Mouse (Mus musculus) liver, embryonic 12.5 days (tissue): ENCODE results near the gene Ascl4. TPM values are rescaled to one million over a fixed set of nuclear protein-coding genes. Genes with fewer than 3 reads are reported as not detected.

Experiments
- ATAC-seq: fragments of 200-750 bp; cut with Nextera tagmentation; 2 replicates; pipeline ENCODE4 v1.8.0; 2017; ENCODE audit warnings: moderate number of reproducible peaks, mild to moderate bottlenecking, moderate library complexity
- H3K27ac ChIP-seq: fragments of 300-500 bp; sonication (generic); 2 replicates; pipeline ENCODE4 v1.5.1; 2016; ENCODE audit warnings: mild to moderate bottlenecking
- H3K27me3 ChIP-seq: fragments of 300-500 bp; sonication (generic); replicated peaks from 2 replicates; pipeline ENCODE4 v1.6.1; 2016; ENCODE audit warnings: mild to moderate bottlenecking, moderate library complexity
- H3K36me3 ChIP-seq: fragments of 300-500 bp; sonication (generic); 2 replicates; pipeline ENCODE4 v1.6.1; 2016; ENCODE audit warnings: mild to moderate bottlenecking, moderate library complexity
- H3K4me1 ChIP-seq: fragments of 300-500 bp; sonication (generic); 2 replicates; pipeline ENCODE4 v1.6.1; 2016
- H3K4me2 ChIP-seq: fragments of 300-500 bp; sonication (generic); 2 replicates; pipeline ENCODE4 v1.6.1; 2016; ENCODE audit warnings: mild to moderate bottlenecking, moderate library complexity
- H3K4me3 ChIP-seq: fragments of 300-500 bp; sonication (generic); 2 replicates; pipeline ENCODE4 v1.5.1; 2016; ENCODE audit warnings: mild to moderate bottlenecking, moderate library complexity
- H3K9ac ChIP-seq: fragments of 300-500 bp; sonication (generic); 2 replicates; pipeline ENCODE4 v1.6.1; 2016; ENCODE audit warnings: mild to moderate bottlenecking, moderate library complexity
- H3K9me3 ChIP-seq: fragments of 300-500 bp; sonication (generic); replicated peaks from 2 replicates; pipeline ENCODE4 v1.6.1; 2016; ENCODE audit warnings: mild to moderate bottlenecking, moderate library complexity
- WGBS: fragments of 180-500 bp; shearing (Covaris S2); methylation state at CpG from one replicate; pipeline ENCODE4 v1.1.7; 2016; ENCODE audit not compliant: insufficient replicate concordance; 5-methylcytosine and 5-hydroxymethylcytosine counted together
- polyA plus RNA-seq: library from polyadenylated mRNA; unstranded; fragments of >200 nt; fragmentation: Nextera tagmentation; extraction: Ambion mirVana; gene quantifications from 2 replicates; pipeline ENCODE4 v1.2.1, GENCODE M21; 2016

Ascl4 gene
- polyA plus RNA-seq, 1 experiment from 2014 or later: not detected

DNA sequence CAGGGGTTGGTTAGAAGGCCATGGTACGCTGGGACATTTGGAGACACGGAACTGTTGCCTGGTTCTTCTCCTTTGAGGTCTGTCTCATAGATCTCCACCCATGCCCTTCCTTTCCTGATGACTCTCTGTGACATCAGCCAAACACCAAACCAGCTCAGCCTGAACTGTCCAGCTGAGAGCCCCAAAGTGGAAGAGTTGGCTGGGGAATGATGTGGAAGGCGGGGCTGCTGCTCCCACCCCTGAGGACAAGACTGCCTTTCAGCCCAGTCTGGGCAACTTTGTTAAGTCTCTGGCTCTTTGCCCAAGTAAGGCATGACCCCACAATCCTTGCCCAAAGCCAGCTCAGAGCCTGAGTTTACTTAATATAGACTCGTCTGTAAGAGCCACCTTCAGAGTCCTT lies 45.4 kb downstream of the Ascl4 start:
- H3K27ac ChIP-seq: no peak overlapping the region
- peaks cover under 1% of the 10 kb centered on the region; the same call in 1 of the 2 replicates for H3K27me3 ChIP-seq
- no peak for ATAC-seq
- H3K4me3 ChIP-seq: no peak overlapping the region
- no peaks in the 10 kb centered on the region for H3K4me1 ChIP-seq
- 71% methylated on average over 4 of the region's 4 CpGs for WGBS
- no peak overlapping the region for H3K4me2 ChIP-seq
- no peaks in the 10 kb centered on the region for H3K36me3 ChIP-seq
- H3K9ac ChIP-seq: no peak overlapping the region
- no peaks in the 10 kb centered on the region for H3K9me3 ChIP-seq

DNA sequence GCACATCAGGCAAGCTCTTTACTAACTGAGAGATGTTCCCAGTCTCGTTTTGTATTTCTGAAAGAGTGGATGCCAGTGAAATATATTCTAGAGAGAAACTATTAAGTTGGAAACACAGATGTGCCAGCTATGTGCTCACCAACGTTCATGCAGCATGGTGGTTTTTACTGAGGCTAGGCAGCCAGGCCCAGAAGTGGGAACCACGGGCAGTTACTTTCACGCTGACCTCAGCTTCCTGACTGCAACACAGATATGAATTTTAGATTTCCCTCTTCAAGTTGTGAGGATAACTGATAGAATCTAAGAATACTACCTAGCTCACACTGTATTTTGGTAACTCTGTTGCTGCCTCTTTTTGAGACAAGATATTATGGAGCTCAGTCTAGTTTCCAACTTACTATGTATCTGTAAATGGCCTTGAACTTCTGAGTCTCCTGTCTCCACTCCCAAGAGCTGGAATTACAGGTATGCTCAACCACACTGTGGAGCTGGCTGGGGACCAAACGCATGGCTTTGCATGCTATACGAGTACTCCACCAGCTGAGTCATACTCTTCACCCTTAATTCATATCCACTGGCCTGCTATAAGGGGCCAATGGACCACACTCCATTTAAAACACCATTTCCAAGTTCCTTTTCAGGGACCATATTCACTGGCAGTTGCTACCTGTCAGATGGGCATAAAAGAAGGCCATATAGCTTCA lies 62.1 kb downstream of the Ascl4 start:
- Histone ChIP-seq H3K4me2 (no peak overlapping the region), H3K9ac (no peak overlapping the region), H3K27me3 (no peaks in the 10 kb centered on the region), H3K27ac (no peak overlapping the region), H3K4me1 (no peaks in the 10 kb centered on the region), H3K9me3 (no peaks in the 10 kb centered on the region), H3K36me3 (no peaks in the 10 kb centered on the region), H3K4me3 (no peak overlapping the region)
- WGBS: 33% methylated on average over 6 of the region's 6 CpGs
- ATAC-seq: no peak

DNA sequence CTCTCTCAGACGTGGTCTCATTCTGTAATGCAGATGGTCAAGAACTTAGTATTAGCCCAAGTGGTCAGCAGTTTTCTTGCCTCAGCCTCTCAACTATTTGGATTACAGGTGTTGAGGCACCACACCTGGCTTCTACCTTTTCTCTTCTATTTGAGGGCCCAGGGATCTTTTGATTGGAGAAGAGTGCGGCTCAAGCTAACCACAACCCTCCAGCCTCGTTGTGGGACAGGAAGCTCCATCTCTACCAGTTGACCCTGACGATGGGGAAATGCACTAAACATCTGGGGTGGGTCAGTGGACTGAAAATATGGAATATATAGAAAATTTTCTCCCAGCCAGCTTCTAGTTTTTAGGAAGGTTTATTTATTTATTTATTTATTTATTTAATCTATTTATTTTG lies 64.9 kb downstream of the Ascl4 start:
- Histone ChIP-seq H3K36me3 (no peaks in the 10 kb centered on the region), H3K9ac (no peak overlapping the region), H3K27ac (no peak overlapping the region), H3K9me3 (no peaks in the 10 kb centered on the region), H3K27me3 (no peaks in the 10 kb centered on the region), H3K4me3 (no peak overlapping the region), H3K4me2 (no peak overlapping the region), H3K4me1 (no peaks in the 10 kb centered on the region)
- no peak for ATAC-seq
- WGBS: 23% methylated on average over 4 of the region's 4 CpGs

DNA sequence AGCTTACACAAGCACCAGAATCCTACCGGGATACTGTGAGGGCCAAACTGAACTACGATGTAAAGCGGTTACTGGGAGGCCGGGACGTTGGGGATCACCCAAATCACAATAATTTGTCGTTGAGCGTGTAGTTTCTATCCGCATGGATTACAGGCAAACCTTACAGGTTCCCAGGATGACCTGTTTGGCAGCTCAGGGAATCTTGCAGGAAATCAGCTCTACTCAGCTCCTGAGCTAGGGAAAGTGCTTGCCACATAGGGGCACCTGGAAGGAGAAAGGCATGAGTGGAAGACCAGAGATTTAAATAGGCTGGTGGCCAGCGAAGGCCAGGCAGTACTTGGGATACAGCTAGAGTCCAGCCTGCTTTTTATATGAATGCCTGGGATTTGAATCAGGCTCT lies 66.4 kb downstream of the Ascl4 start:
- H3K36me3 ChIP-seq: no peaks in the 10 kb centered on the region
- H3K27ac ChIP-seq: no peak overlapping the region
- H3K27me3 ChIP-seq: no peaks in the 10 kb centered on the region
- no peak overlapping the region for H3K9ac ChIP-seq
- H3K9me3 ChIP-seq: no peaks in the 10 kb centered on the region
- ATAC-seq: no peak
- H3K4me3 ChIP-seq: no peak overlapping the region
- no peak overlapping the region for H3K4me2 ChIP-seq
- H3K4me1 ChIP-seq: no peaks in the 10 kb centered on the region
- WGBS: 80% methylated on average over 9 of the region's 9 CpGs

DNA sequence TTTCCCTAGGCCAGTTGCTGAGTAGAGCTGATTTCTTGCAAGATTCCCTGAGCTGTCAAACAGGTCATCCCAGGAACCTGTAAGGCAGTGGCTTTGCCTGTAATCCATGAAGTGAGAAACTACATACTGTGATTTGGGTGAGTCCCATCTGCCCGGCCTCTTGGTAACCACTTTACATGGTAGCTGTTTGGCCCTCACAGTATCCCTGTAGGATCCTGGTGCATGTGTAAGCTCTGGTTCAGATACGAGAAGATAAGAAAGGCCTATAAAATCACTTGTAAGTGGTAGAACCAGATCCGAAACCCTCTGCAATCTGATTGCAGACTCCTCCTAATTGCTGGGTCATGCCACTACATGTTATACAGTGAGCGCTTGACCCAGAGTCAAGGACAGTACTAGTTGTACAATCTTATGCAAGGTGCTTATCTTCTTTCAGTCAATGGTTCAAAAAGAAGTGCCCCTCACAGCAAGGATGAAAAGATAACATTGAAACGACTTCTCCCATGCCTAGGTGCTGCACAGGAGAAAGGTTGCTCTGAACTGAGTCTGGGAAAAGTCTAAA lies 67.1 kb downstream of the Ascl4 start:
- H3K4me1 ChIP-seq: no peaks in the 10 kb centered on the region
- no peak overlapping the region for H3K4me2 ChIP-seq
- 52% methylated on average over 5 of the region's 5 CpGs for WGBS
- no peaks in the 10 kb centered on the region for H3K36me3 ChIP-seq
- no peak overlapping the region for H3K4me3 ChIP-seq
- no peak overlapping the region for H3K27ac ChIP-seq
- no peak overlapping the region for H3K9ac ChIP-seq
- H3K27me3 ChIP-seq: no peaks in the 10 kb centered on the region
- no peak for ATAC-seq
- H3K9me3 ChIP-seq: no peaks in the 10 kb centered on the region

Other genes starting within 250 kb of the Ascl4 start
- gene Pwp1, start 98.2 kb upstream of the Ascl4 start, polyA plus RNA-seq: 58.1 and 59.6 TPM in 2 replicates
- 13.0 and 14.2 TPM in 2 replicates for gene Prdm4, start 10.5 kb upstream of the Ascl4 start, polyA plus RNA-seq
- 115 and 118 TPM in 2 replicates for gene Rtcb, start 30.1 kb downstream of the Ascl4 start, polyA plus RNA-seq
- not detected in 2 replicates for gene Bpifc, start 84.2 kb downstream of the Ascl4 start, polyA plus RNA-seq
- 67.9 and 68.0 TPM in 2 replicates for gene Fbxo7, start 94.3 kb downstream of the Ascl4 start, polyA plus RNA-seq